Mouse (Mus musculus) hematopoietic stem cell, adult 5-6 weeks (primary cell): ENCODE data around the gene Cit. TPM values are rescaled to one million over a fixed set of nuclear protein-coding genes. Genes with fewer than 3 reads are reported as not detected.

ENCODE experiments used
- ATAC-seq, 2 experiments: fragments of 125-278 bp in 1 of 2; replicated peaks in 1 of 2; 2 replicates each; pipeline ENCODE4 v1.8.0; 2016 to 2017; ENCODE audit warnings: inconsistent platforms in 2 of 2, mild to moderate bottlenecking in 2 of 2, moderate number of reproducible peaks in 2 of 2, low read depth in 1 of 2, moderate TSS enrichment in 1 of 2; ENCODE audit not compliant: low FRiP score in 2 of 2, poor library complexity in 2 of 2, severe bottlenecking in 2 of 2, insufficient read depth in 1 of 2, low TSS enrichment in 1 of 2
- total RNA-seq: library from RNA; stranded (forward); fragments of 172-1452, 232-1000 nt; gene quantifications from 2 replicates; pipeline ENCODE4 v1.2.3, GENCODE M21; 2017

Gene Cit
- total RNA-seq, 1 experiment from 2014 or later, result 36.9 TPM

GRCm38 (mm10) chr5:116011700-116012099, 166.6 kb downstream of the Cit start:
- ATAC-seq, result 0 out of 4 replicates have a peak, but pooled peaks of 1 of the 2 experiments have one; percentile 9

- ATAC-seq, result no peak
These were observed 167.4 kb downstream of the Cit start for GRCm38 (mm10) chr5:116012503-116012902.

- no peak for ATAC-seq
These were observed 168.7 kb downstream of the Cit start for GRCm38 (mm10) chr5:116013821-116014220.

GRCm38 (mm10) chr5:116014237-116014636, 169.2 kb downstream of the Cit start:
- ATAC-seq, result no peak

GRCm38 (mm10) chr5:116016542-116016941, 171.5 kb downstream of the Cit start:
- no peak for ATAC-seq

GRCm38 (mm10) chr5:116017391-116017790, 172.3 kb downstream of the Cit start:
- no peak for ATAC-seq

- no peak for ATAC-seq
These were observed 173.1 kb downstream of the Cit start for GRCm38 (mm10) chr5:116018196-116018595.

- ATAC-seq, result no peak
These were observed 173.7 kb downstream of the Cit start for GRCm38 (mm10) chr5:116018784-116019183.

GRCm38 (mm10) chr5:116019371-116019770, 174.3 kb downstream of the Cit start:
- ATAC-seq, result no peak

- no peak; a peak in 1 of 4 replicates for ATAC-seq
These were observed 176.5 kb downstream of the Cit start for GRCm38 (mm10) chr5:116021552-116021951.

- no peak for ATAC-seq
These were observed 177.1 kb downstream of the Cit start for GRCm38 (mm10) chr5:116022131-116022530.

- no peak for ATAC-seq
These were observed 177.7 kb downstream of the Cit start for GRCm38 (mm10) chr5:116022658-116023200.

- ATAC-seq, result no peak
These were observed 178.2 kb downstream of the Cit start for GRCm38 (mm10) chr5:116023251-116023661.

GRCm38 (mm10) chr5:116023821-116024284, 178.8 kb downstream of the Cit start:
- ATAC-seq, result no peak

GRCm38 (mm10) chr5:116024327-116024739, 179.3 kb downstream of the Cit start, which contains the start of gene Prkab1:
TSS of gene Prkab1 (minus strand) at chr5:116024508.
- ATAC-seq, result peak; percentile 77 to 81

GRCm38 (mm10) chr5:116026107-116026506, 181.0 kb downstream of the Cit start:
- no peak for ATAC-seq

- ATAC-seq, result no peak
These were observed 181.5 kb downstream of the Cit start for GRCm38 (mm10) chr5:116026561-116026960.

GRCm38 (mm10) chr5:116029071-116029470, 184.0 kb downstream of the Cit start:
- ATAC-seq, result peak; percentile 84 to 87

- ATAC-seq, result no peak
These were observed 185.6 kb downstream of the Cit start for GRCm38 (mm10) chr5:116030566-116031189.
